Mouse (Mus musculus) WW6 (cell line): Measurements from ENCODE around the gene Nlrx1.
A peak's percentile ranks its signal among the peaks of the same experiment; 100 is the strongest.
"Not testable (repeated sequence)": the region's sequence is repeated elsewhere in the genome, so short reads cannot be mapped to it uniquely, and the experiment has no call there.

Experiments used
- DNase-seq: peaks from one replicate; pipeline ENCODE4 v3.0.0-alpha.2; 2013; ENCODE audit warnings: low read depth, low spot score

The Nlrx1 gene

GRCm38 (mm10) chr9:44268432-44268831 is at the start of gene Nlrx1:
TSS of gene Nlrx1 (minus strand) at chr9:44268599.
- no peak for DNase-seq

DNA sequence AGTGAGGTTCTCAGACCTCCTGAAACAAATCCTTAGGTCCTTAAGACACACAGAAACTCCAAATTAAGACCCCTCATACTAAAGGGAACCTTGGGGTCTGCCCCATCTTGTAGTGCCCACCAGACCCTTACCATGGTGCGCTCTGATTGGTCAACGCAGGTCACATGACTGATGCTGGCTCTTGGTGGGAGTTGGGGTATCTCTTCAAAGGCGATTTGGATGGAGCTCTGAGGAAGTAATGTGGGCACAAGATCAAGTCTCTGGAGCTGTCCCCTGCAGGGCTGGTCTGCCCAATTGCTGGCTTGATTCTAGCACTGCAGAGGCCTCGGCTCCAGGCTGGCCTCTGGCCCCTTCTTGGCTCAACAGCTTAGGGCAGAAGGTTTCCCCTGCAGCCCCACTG is 49.1 kb upstream of the Nlrx1 start:
- no peak for DNase-seq

DNA sequence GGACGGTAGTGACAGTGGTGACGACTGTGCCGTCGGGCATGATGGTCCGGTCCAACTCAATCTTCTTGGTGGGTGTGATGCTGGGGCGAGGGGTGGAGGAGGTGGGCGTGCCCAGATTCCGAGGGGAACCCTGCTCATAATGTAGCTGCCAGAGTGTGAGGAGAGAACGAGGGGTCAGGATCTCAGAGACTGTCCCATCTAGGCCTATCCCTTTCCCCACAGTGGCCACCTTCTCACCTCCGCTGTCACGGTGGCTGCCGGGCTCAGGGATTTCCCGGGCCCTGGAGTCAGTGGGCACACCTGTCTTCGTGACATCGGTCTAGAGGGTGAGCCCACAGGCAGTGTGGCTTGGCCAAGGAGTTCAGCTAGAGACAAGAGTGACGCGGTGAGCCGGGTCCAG is 46.5 kb upstream of the Nlrx1 start:
- DNase-seq, result no peak

DNA sequence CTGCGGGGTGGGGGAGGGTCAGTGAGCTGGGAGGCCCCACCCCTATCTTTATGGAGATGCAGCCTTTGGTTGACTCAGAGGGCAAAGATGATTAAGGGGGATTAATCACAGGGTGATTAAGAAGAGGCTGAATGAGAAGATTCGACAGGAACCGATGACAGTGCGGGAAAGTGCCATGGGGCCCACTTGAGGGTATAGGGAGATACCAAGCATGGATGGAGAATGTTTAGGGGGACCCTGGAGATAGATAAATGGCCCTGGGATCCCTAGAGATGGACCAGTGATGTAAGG is 45.8 kb upstream of the Nlrx1 start:
- DNase-seq, result no peak

DNA sequence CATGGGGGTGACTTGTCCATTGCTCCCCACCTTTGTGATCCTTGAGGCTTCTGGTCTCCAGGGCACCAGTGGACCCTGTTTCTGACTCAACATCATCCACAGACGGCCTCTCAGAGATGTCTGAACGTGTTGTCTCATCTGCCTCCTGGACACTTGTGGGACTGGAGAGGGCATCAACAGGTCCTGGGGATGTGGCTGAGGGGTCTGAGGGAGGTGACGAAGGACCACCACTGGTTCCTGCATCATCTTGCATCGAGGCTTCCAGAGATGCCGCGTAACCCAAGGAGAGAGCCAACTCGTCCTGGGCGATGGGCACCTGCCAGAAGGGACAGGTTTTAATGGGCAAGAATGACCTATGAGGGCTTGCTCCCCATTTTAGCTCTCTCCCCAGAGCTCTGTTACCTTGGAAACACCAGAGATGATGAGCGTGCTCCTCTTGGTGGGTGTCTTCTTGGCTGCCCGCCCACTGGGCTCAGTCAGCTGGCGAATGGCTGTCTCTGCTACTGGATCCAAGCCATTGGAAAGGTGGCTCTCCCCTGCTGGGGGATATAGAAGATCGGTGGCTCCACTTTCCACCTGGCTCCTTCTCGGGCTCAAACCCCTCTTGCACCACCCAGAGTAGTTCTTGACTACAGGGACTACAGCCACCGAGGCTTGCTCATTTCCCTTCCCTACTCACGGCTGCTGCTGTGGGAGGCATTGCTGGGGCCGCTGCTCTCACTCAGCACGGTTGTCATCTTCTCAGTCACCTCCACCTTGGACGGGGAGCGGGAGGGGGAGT is 45.3 kb upstream of the Nlrx1 start:
- no peak for DNase-seq

- DNase-seq, result no peak
Observed at GRCm38 (mm10) chr9:44311136-44312134, 43.0 kb upstream of the Nlrx1 start.

DNA sequence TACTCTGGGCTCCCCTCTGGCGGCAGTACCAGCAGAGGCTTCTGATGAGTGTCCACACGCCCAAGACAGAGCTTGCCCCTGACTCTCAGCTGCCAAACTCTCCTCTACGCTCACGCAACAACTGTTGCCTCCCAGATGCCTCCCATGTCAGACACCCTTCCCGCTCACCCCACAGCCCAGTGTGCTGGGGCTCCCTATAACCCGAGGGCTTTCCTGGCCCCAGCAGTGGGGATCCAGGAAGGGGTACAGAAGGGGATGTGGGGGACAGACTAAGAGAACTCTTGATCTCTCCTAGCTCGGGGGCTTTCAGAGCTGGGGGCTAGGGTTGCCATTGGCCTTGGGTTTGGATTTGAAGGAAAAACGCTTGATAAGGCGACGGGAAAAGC is 42.3 kb upstream of the Nlrx1 start:
- no peak for DNase-seq

DNA sequence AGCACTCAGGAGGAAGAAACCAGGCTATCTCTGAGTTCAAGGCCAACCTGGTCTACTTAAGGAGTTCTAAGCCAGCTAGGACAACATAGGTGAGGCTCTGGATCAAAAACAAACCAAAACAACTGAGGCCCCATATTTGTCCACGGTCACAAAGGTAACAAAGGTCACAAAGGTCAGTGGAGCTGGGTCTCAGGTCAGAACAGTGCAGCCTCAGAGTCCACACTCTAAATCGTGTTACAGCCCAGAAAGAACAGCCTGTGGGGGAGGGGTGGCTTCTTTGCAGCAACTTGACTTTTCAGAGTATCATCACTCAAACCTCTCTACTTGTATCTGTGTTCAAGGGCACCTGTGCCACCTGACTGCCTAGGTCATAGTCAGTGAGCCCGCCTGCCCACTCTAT is 41.4 kb upstream of the Nlrx1 start:
- DNase-seq, result no peak

- DNase-seq, result no peak
Observed at GRCm38 (mm10) chr9:44307248-44307647, 38.8 kb upstream of the Nlrx1 start.

DNA sequence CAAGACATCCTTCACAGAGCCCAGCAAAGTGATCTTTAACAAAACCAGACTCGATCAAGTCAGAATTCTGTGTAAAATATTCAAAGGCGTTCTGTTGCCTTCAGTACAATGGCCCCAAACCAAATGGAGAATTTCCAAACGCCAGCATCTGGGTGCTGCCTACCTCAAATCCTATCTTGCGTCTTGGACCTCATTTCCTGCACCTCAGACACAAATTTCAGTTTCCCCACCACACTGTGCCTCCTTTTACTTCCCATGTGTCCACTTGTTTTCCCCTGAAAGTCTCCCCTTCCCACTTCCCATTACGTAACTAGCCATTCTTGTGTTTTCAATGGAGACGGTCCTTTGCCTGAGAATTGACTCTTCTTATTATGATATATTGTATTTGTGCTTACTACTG is 38.1 kb upstream of the Nlrx1 start:
- DNase-seq, result no peak

GRCm38 (mm10) chr9:44305466-44306079 is 37.2 kb upstream of the Nlrx1 start, which contains the start of gene Hinfp:
TSS of gene Hinfp (minus strand) at chr9:44305671.
- peak; percentile 98 for DNase-seq

- DNase-seq, result not testable (repeated sequence)
Observed at GRCm38 (mm10) chr9:44300001-44300400, 31.6 kb upstream of the Nlrx1 start.

- no peak for DNase-seq
Observed at GRCm38 (mm10) chr9:44292490-44292889, 24.1 kb upstream of the Nlrx1 start.

DNA sequence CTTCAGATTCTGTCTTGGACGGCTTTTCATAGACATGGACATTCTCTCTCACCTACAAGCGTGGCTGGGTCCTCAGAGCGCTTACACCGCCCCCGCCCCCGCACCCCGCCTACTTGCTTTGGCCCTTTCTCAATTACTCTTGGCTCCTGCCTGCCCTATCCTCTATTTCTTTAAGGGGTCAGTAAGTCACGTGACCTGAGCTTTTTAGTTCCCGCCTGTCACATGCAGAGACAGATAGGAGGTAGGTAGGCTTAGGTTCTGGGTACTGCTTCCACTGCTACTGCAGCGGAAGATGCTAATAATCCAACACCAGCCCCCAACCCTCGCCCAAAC is 20.5 kb upstream of the Nlrx1 start:
- DNase-seq, result no peak

DNA sequence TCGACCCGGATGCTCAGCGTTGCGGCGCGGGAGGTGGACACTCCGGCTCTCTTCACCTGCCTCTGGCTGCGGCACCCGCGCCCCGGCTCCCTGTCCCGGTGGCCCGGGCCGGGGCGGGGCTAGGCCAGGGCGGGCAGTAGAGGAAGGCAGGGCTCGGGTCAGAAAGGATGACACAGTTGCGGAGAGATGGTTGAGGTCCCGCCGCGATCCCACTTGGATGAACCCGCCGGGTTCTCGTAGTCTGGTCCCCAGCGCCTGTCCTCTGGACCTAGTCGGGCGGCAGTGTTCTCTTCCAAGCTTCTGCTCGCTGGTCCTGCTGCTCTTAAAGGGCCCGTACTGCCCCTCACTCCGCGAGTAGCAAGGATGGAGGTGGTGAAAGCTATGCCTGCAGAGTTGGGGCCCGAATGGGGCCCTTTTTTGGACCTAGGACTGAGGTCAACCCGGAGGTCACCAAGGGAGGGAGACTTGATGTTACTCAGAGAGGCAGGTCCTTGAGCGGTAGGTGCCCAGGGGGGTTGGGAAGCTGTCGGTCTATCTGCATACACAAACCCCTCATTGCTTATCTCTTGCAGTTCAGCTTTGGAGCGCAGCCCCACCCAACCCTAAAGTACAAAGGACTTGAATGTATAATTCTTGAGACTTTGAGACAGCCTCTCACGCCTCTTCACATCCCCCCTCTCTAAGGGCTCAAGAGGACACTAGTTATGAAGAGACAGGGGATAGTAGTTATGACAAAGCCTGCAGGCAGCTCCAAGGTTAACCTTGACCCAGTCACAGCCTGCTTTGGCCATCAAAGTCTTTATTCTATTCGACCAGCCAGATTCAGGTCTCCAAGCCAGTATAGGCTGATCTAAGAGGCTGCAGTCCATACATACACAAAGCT is 19.9 kb upstream of the Nlrx1 start, which contains the start of gene Abcg4:
Gene Abcg4 (minus strand): TSS at position 540 of the 883 bp plus-strand sequence.
- DNase-seq, result no peak

DNA sequence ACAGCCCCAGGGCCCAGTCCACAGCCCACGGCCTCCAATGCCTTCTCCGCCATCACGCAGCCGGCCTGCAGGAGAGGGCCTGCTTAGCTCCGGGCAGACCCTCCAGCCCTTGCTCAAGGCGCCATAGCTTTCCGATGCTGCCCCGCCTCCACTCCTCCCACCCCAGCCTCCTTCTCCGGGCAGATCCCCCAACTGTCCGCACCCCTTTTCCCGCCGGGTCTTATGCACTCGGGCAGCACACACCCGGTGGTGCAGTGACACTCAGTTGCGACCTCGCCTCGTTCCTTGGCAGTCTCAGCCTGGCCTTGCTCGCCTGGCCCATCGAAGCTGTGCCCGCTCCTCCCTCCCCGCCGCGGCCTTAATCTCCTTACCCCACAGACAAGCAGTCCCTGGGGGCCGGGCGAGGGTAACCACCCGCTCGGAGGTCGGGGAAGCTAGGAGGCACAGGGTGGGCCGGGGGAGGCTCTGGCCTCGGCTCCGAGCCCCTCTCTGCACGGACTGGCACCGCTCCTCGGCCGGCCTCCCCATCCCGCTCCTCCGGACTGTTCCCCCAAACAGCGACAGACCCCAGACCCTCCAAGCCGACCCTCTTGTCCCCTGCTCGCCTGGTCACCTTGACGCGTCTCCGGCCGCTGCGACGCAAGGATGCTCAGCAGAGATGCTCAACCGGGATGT is 19.1 kb upstream of the Nlrx1 start:
- no peak for DNase-seq

DNA sequence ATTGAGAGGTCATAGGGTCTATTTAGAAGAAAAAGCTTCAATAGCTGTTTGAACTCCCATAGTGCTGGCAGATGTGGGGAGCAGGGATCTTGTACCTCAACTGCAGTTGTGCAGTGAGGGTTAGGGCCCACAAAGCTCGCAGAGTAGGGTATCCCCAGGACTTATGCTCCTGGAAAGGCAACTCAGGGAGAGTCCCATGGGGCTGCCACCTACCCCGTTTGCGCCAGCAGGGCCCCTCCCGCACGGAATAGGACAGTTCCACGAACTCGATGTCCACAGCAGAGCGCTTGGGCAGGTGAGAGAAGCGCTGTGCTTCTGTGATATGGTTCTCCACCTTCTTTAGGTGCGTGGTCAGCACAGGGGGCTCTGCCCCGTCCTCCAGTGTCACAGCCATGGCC is 18.6 kb upstream of the Nlrx1 start:
- no peak for DNase-seq

DNA sequence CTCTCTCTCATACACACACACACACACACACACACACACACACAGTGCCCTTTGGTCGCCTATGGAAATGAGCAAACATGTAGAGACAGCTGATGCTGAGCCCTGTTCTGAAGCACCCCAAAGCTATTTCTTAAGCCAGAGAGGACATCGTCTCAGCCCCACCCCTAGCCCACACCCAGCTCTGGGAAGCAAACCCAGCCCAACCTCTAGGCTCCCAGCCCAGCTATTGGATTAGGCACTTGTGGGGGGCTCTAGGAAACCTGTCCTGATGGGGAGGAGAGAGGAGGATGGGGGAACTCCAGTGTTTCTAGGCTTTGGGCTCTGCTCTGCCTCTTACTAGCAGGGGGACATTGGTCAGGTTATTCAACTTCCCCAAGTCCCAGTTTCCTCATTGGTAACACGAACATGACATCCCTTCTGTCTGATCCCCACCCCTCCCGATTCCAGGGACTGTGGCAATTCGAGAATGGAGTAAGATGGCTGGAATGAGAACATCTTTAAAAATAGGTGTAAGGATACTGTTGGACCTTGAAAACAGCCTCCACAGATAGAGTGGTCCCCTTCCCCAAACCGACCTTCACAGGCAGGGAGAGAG is 18.0 kb upstream of the Nlrx1 start:
- DNase-seq, result no peak

DNA sequence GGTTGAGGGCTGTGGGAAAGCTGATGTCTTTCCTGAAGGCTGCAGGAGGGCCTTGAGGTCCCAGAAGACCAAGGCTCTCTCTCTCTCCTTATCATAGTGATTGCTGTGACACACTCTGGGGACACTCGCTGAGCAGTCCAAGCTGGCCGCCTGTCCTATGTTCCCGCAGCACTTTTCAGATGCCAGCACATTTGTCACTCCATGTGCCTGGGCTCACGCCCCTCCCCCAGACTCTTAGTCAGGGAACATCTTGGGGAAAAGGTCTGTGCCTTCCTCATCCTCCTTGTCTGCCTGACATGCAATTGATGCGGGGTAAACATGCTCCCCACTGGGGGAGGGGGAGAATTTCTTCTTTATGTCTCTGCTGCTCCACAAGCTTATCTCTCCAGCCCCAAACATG is 14.8 kb upstream of the Nlrx1 start:
- no peak for DNase-seq

GRCm38 (mm10) chr9:44269973-44270372 is 1.6 kb upstream of the Nlrx1 start:
- no peak for DNase-seq
